Mouse (Mus musculus): ENCODE measurements at regions not wholly inside any gene's neighbourhood (a gene's known extent, or its start where the extent isn't known, plus 50 kb on each side); places are given as distances from the start of the nearest gene placed in this dataset.

DNA sequence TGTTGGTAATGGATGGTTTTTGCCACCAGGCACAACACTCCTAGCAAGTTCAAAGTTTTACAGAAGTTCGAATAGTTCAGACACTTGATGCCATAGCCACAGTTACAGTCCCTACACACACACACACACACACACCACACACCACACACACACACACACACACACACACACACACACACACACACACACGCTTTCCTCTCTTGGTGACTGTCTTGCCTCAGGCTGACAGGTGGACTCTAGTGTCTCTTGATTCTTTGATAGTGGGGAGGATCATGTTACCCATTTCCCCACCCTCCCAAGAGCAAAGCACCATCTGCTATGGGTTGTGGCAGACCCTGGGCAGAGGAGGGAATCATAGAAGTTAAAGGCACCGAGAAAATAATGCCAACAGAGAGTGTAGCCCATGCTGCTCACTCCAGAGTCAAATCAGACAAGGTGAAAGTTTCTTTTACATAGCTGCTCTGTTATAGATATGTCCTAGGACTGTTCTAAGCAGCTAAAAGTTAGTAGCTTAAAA, 75.9 kb downstream of the Klhl25 start:
- no peak for DNase-seq

- peak; percentile 18 for DNase-seq
Measured at GRCm38 (mm10) chr7:75927537-75927936, 79.4 kb downstream of the Klhl25 start.

DNA sequence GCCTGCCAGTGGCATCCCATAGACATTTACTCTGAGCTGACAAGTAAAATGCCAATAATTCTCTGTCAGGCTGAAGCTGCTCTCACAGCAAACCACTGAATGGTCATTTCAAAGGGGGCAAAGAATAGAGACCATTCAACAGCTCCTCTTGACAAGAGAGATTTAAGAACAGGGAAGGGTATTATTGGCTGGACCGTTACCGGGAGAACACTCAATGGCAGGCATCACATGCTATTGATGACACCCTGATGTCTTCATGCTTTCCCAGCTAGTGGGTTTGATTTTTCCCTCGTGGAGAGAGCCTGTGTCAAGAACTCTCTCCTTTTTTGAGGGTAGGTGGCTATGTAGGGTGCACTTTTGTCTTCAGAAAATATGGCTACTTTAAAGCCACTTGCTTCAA, 95.7 kb downstream of the Klhl25 start:
- DNase-seq = no peak

DNA sequence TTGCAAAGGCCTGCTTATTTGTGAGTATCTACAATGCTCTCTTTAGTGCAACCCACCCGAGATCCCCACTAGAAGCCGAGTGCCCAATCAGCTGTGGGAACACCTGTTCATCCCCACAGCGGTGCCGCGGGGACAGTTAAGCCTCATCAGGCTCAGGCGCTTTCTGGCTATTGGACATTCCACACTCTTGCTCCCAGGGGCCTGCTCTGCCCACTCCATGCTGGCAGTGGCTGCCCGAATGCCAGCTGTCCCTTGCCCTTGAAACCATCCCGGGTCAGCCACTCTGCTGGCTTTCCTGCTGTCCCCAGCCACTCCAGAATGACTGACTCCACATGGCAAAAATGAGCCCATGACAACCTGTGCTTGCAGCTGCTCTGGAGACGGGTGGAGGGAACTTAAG, 107.6 kb downstream of the Klhl25 start:
- no peak for DNase-seq

- no peak for DNase-seq
Measured at GRCm38 (mm10) chr7:75957366-75957765, 109.3 kb downstream of the Klhl25 start.

DNA sequence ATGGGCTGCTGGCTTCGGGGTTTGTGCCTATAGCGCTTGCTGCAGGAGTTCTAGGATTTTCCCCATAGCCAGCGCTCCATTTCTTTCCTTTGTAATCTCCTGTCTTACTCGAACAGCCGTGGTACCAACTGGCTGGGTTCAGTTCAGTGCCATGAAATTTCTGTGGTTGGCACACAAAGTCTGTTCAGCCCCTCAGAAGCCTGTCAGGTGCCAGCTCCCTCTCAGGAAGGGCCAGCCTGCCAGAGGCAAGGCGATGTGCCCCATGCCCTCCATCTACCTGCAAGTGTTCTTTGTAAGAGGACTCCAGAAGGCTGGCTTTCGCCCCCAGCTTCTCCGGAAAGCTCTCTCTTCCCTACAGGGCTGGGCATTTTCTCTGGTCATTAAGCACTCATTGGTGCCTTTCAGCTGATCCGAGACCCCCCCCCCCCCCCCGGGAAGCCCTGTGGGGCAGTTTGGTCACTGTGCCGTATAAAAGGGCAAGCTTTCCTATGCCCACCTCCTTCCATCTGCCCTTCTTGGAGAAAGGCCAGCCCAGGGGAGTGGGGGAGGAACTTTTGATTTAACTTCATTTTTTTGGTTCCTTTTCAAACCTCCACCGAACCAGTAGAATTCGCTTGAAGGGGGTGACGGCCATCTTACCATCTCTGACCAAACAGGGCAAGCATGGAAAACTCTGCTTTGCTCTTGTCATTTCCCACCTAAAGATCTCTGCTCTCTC, 112.0 kb downstream of the Klhl25 start:
- no peak for DNase-seq

GRCm38 (mm10) chr7:75968177-75968576, 120.1 kb downstream of the Klhl25 start:
- DNase-seq = no peak

- DNase-seq = no peak
Measured at GRCm38 (mm10) chr7:75970914-75971313, 122.8 kb downstream of the Klhl25 start.

- DNase-seq = no peak
Measured at GRCm38 (mm10) chr7:75971706-75972105, 123.6 kb downstream of the Klhl25 start.

GRCm38 (mm10) chr7:75981560-75981959, 133.4 kb downstream of the Klhl25 start:
- no peak for DNase-seq

- DNase-seq = no peak
Measured at GRCm38 (mm10) chr7:75983029-75983808, 135.1 kb downstream of the Klhl25 start.

DNA sequence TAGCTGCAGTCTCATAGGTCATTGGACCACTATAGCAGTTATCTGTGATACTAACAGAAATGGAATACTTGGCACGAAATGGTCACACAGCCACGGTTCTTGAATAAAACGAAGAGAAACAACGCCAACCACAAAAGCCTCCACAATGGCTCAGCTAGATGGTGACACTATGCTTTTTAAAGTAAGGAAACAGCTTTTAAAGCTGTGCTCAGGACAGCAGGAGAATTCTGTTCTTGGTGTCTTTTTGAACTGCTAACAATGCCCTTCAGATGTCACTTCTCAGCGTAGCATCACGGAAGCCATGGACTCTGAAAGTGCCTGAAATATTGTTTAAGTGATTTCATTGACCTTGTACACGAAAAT, 135.7 kb downstream of the Klhl25 start:
- no peak for DNase-seq

DNA sequence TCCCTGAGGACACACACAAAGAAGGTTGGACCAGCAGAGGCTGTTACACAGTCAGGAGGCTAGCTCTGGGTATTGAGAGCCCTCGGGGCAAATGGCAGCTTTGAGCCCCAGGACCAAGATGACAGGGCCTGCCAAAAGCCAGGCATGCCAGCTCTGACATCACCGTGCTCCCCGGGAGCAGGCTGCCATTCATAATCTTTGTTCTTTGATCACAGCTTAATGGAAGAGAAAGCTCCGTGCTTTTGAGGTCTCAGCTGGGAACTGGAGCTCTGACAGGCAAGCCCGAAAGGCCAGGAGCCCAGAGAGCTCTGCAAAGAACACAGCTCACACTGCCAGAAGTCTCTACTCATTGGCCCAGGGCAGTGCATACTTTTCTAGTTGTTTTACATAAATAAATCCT, 150.7 kb downstream of the Klhl25 start:
- DNase-seq = peak; percentile 8

DNA sequence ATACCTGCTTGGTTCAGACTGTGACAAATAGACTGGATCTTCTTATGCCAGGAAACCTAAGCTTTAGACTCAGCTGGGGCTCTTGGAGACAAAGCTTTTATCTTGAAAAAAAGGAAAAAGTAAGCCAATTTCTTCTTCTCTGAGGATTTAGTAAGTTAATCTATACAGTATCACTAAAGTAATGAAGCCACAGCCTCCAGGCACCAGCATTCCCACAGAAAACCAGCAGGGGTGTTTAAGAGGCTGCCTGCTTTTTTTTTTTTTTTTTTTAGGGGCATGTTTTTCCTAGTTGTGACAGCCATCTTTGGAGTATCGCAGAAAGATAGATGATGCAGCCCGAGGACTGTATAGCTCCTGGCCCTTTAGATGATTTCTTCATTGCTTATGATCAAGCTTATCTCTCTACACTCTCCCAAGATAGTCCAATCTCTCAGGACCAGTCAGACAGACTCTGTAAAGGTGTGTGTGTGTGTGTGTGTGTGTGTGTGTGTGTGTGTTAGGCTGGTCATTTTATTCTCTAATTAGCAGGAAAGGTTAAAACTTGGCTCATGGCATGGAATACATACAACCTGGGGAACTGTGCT, 151.3 kb downstream of the Klhl25 start:
- DNase-seq = no peak

DNA sequence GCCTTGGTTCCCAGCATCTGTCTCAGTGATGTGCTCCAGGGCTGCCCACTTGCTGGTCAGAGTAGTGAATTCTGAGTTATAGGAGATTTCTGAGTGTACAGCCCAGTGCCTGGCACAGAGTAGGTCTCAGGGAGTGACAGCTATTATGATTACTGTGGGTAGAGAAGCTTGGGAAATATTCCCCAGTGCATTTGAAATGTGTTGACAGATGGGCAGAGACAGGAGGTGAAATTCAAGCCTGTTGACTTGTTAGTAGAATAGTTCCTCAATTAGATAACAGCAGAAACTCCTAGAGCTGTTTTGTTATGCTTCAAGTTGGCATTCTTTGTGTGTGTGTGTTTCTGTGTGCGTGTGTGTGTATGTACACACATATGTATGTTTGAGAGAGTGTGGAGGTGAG, 152.9 kb downstream of the Klhl25 start:
- DNase-seq = no peak

GRCm38 (mm10) chr7:76008226-76008625, 160.1 kb downstream of the Klhl25 start:
- no peak for DNase-seq

DNA sequence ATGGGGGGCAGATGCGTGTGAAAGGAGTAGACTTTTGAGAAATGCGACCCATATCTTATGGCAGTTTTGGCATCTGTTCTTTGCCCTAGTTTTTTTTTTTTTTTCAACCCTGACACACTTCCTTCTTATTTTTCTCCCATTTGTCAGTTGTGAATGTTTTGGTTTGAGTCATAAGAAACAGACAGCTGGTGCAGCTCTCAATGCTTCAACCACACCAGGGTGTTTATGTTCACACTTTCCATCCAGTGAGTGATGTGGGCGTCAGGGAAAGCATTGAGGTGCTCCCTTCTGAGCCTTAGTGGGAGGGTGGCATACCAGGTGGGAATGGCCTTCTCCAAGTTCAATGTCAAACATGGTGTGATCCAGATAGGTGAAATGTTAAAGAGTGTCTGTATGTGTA, 181.9 kb upstream of the Agbl1 start:
- DNase-seq = no peak

DNA sequence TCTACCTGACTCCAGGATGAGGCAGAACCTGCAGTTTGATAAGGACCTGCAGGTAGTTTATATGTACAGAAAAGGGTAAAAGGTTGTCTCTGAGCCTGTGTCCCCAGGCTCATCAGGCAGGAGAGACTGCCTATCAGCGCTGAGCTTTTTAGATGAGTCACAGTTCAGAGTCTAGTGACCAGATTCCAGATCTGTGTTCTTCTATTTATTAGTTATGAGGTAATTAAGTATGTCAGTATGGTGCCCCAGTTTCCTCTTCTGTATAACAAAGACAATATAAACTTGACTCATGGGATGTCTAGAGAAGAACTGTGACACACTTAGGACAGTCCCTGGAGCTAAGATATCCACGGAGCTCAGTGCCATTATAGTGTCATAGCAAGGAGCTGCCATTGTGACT, 180.3 kb upstream of the Agbl1 start:
- DNase-seq = no peak

- no peak for DNase-seq
Measured at GRCm38 (mm10) chr7:76053843-76054242, 175.8 kb upstream of the Agbl1 start.

DNA sequence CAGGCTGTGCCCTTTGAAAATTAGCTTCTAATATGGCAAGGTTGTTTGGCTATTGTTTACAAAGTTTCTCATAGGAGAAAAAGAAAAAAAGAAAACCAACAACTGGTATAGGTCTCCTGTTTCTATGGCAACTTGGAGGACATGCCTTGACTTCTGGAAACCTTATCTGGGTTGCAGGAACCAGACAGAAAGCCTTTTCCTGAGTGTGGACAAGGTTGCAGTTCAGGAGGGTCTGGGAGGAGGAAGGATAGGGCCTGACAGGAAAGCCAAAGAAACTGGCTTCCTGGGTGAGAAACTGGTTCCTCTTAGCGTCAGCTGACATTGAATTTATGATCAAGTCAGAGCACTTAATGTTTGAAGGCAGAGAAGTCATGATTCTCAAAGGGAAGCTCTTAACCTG, 130.5 kb upstream of the Agbl1 start:
- DNase-seq = no peak

DNA sequence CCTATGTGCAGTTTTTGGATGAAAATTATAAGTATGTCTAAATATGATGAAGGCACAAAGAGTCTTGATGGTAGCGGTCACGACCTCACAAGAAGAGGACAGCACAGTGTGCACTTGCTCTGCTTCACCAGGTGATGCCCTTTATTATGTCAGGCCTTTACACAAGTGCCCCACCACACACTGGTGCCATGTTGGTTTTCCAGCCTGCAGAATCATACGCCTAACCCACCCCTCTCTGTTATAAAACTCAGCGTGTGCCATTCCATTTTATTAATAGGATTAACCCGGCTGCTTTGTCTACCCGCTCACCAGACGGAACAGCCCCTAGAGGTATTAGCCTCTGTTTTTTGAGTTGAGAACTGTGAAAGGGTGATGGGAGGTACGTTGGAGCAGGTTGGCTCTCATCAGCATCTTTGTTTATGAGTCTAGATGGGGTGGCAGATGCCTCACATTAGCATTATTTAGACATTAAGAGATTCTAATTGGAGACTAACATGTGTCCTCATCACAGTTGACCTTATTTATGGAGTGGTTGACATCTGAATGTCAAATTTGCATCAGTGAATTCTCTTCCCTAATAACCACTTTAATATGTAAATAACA, 108.3 kb upstream of the Agbl1 start:
- no peak for DNase-seq

DNA sequence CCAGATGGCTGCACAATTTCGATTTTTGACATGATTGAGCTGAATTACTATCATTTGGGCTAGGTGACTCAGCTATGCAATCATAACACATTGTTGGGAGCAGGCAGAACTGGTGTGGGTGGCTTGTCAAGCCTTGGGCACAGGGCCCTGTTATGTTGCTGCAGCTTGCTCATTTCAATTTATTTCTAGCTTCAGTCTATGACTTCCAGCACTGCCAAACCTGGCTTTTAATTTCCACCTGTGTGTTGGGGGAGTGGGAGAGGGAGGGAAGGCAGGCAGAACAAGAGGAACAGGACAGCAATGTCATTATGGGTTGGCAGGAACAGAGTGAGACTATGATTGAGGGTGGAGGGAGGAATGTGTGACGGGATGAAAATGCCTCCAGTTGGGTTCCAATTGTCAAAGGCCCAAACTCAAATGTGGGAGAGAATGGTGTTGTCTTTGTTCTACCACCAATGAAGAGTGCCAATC, 102.0 kb upstream of the Agbl1 start:
- DNase-seq = no peak

DNA sequence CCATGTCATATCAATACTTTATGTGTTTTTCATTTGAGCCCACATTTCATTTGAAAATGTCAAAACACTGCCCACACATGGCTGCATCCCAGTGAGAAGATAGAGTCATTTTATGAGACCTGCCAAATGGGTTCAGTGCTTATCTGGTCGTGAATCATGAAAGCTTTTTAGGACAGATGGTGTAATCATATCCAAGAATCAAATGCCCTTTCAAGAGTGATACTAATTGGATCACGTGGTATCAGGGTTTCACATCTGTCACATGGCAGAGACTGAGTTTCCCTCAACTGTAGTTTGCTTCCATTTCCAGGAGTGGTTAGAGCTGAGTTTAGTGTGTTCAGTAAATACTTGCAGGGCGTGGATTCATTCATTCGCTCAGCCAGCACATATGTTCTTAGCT, 87.2 kb upstream of the Agbl1 start:
- no peak for DNase-seq

GRCm38 (mm10) chr7:76146385-76146784, 83.3 kb upstream of the Agbl1 start:
- DNase-seq = no peak

Data from cerebellum, adult 9-10 months (tissue).